Mouse (Mus musculus) heart, adult 11 months (tissue): ENCODE measurements at regions not wholly inside any gene's neighbourhood (a gene's known extent, or its start where the extent isn't known, plus 50 kb on each side); places are given as distances from the start of the nearest gene placed in this dataset.

Experiments
- DNase-seq: peaks from one replicate; pipeline ENCODE4 v3.0.0; 2022

DNA sequence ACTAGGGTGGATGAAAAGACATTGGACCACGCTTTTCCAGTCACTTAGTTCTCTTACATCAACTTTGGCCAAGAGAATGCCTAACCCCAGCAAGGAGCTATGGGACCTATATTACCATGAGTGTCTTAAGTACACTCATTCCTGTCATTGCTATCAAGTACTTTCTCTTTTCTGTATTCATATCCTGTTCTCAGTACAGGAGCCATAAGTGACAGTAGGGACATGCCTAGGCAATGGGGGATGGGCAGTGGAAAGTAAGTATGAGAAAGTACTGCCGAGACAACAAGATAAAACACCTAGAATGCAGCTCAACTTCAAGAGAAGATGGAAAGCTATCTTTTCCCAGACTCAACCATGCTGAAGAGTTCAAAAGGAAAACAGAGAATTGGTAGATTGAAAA lies 247.6 kb upstream of the Prep start:
- DNase-seq: no peak

DNA sequence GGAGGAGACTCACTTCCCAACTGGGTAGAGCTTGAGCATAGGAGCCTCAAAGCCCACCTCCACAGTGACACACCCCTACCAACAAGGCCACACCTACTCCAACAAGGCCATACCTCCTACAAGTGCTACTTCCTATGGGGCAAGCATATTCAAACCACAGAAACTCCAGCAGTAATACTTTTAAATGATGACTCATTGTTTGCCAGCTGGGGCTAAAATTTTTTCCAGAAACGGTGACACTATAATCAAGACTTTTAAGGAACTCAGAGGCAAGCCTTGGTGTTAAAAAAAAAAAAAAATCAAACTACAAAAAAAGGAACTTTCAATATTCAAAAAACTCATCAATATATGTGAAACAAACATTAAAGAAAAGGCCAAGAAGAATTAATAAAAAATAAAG lies 248.4 kb upstream of the Prep start:
- no peak for DNase-seq

DNA sequence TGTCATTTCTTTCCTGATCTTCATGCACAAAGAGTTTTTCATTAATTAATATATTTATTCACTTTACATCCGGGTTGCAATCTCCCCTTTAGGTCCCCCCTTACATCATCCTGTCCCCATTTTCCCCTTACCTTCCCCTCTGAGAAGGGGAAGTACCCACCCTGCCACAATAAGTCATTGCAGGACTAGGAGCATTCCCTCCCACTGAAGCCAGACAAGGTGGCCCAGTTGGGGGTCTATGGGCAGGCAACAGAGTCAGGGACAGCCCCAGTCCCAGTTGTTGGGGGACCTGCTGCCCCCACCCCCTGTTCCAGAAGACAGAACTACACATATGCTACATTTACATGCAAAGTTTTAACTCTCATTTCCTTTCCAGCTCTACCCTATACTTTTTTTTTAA lies 267.9 kb upstream of the Prdm1 start:
- no peak for DNase-seq

DNA sequence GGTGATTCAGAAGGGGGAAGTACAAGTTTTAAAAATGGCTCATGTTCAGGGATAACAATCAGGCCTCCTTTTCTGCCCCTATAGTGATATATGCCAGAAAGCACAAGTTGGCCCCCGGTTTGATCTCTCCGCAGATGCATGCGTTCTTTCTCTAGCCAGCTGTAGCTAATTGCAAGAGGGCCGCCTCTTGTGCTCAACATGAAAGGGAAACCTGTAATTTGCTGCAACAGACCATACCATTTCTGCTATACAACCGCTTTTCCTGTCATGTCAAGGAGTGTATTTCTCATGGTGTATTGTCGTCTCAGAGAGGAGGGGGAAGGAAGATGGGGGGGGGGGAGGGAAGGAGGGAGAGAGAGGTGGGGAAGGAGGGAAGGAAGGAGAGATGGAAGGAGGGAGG lies 257.1 kb upstream of the Prdm1 start:
- no peak for DNase-seq

DNA sequence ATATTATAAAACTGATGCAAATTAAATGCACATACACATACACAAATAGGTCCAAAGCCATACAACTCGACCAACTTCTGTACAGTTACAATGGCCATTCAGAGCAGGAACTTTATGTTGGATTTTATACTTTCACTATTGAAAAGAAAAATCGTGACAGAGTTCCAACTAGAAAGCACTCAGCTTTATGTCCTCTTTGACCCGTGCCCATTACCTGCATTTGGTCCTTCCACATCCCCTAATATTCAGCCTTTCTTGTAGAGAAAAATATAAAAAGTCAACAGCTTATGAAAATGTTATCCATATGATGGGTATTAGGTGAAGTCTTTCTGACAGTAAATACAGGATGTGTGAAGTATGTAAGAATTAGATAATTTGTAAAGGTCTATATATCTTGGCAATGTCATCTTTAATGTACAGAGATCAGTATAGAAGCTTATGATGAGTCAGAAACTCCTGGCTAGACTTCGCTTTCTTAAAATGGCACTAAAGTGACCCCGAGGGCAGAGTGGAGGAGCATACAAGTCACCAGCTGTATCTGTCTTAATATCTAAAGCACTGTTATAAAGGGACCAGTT lies 252.2 kb upstream of the Prdm1 start:
- DNase-seq: peak; percentile 13

DNA sequence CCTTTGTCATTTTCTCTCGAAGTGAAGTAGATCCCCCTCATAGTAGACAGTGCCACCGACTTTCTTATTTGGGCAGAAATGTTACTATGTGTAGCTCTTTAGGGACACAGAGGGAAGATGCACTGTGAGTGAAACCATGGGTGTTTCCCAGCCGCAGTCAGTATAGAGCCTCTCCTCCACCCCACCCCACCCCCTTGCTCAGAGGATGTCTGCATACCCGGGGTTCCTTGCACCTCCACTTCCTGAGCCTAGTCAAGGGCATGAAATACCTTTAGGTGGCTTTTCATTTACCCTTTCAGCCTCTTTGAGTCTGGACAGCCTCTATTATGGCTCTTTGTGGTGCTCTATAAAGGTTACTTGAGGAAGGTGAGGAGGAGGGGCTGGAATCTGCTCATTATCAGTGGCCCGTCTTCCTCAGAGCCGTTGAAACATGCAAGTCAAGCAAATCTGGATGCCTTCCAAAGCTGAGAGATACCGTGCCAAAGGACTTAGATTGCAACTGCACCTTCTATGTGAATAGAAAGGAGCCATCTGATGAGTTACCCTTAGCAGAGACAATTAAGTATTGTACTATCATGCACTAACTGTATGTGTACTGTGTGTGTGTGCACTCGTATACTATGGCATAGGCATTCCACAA lies 251.4 kb upstream of the Prdm1 start:
- peak; percentile 43 for DNase-seq

DNA sequence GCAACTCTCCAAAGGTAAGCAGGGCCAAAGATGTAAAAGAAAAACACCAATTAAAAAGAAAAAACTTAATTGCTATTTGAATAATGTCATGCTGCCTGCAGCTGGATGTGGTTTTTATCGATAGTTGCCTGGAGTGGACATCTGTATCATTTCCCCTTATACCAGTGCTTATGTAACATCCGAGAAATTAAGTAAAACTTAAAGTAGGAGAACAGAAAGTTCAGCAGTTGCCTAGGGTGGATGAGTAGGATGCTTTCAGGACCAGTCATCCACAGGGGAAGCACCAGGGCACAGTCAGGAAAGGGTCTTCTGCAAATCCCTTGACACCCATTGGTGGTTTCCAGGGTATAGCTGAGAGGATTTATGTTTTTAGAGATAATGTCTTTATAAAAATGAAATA lies 248.9 kb upstream of the Prdm1 start:
- peak; percentile 28 for DNase-seq

DNA sequence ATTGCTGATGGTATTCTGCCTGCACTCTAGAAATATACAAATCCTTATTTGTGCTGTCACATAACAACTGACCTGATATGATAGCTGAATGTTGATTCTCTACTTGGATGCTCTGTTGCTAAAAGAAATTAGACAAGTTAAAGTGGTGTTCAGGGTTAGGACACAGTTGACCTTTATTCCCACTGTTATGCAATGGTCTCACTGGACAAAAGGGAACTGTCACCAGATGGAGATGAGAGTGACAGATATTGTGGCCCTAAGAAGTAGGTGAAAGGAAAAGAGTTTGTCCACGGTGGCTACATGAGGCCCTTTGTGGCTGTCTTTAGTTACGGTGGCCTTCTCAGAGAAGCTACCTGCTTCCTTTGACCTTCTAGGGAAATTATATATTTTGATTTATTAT lies 247.9 kb upstream of the Prdm1 start:
- DNase-seq: peak; percentile 5

DNA sequence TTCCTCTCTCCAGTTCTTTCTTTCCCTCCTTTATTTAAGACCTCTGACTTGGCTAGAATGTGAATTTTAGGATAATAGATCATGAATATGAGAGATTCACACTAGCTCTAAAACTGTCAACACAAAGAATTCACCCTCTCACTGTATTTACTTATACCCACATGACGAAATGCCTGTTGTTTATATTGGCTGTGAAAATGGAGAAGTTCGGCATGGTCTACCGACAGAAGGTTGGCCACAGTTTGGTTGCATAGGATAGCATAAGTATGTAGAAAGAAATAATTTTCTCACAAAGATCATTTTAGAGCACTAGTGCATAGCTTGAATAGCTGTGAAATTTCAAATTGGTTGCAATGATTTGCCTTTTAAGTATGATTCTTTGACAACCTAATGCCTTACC lies 237.2 kb upstream of the Prdm1 start:
- no peak for DNase-seq

DNA sequence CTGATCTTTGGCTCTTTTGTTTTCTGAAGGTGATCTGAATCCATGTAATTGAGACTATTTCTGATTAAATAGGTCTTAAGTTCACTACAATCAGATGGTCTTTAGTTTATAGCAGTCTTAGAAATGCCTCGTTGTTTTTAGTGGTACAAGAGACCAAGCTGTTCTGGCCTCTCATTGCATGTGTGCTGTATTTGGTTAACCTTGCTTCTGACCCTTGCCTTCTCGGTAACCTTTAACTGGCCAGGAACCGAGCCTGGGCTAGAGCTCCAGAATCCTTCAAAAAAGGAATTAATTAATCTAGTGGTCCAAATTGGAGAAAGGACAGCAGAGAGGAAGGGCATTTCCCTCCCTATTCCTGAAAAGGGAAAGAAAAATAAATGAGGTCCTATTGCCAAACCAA lies 234.8 kb upstream of the Prdm1 start:
- DNase-seq: no peak

DNA sequence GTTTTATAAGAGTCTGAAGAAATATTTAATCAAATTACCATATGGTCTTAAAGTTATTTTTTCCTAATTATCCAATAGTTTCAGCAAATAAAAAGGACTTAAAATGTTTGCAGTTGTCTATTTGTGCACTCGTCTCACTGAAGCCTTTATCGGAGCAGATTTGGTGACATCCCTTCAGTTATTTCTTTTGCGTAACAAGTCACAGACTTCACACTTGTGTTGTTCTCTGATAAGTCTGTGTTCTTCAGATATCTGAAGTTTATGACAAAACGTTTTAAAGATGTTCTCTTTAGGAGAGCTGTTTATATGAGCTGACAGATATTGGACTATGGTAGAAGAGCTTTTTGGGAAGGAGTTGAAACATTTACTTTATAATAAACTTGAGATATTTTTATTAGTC lies 233.8 kb upstream of the Prdm1 start:
- DNase-seq: no peak

DNA sequence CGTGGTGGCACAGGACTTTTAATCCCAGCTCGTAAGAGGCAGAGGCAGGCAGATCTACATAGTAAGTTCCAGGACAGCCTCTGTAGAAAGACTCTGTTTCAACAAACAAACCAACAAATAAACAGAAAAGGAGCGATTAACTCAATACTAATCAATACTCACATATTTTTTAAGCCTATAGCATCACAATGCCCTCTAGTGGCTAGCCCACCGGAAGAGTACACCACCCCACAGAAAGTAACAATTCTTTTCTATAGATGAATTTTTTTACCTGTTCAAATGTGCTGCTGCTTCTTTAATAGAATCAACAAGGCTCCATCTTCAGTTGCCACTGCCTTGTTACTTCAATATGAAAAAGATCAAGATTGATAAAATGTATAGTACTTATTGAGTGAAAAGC lies 233.0 kb upstream of the Prdm1 start:
- no peak for DNase-seq

DNA sequence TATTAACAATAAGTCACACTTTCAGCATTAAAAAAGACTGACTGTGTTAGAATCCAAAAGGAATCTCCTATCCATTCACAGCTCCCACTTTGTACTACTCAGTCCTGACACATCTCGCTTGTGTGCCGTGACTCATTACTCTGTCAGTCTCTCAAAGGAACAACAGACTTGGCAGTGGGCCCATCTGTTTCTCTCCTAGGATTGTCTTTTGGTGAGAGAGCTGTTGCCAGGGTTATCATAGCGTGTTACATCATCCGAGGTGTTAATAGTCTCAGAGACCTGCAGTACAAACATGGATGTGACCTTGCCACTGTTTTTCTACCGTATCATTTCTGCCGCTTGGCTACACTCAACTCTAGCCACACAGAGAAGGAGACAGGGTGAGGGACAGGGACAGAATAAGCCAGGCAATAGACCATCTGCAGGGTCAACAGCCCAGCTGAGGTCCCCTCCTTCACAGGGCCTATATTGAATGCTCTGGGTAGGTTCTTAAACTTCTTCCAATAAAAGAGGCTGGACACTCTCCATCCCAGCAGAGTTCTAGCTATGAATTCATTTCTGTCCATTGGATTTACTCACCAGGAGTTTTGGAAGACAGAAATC lies 227.2 kb upstream of the Prdm1 start:
- no peak for DNase-seq

DNA sequence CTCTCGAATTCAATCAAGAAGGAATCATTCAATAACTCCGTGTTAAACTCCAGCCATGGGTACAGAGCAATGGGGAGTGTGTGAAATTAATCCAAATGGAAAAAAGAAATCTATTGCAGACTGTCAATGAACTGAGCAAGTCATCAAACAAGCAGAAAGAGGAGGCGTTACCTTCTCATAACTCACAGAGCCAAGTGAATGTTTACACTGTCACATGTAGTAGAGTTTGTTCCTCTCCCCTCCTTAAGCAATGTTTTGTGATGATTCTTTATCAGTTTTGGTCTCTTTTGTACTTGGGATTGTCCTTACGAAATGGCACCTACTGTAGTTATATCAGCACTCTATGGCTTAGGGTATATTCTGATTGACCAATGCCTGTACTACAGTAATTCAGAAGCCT lies 226.6 kb upstream of the Prdm1 start:
- DNase-seq: no peak

DNA sequence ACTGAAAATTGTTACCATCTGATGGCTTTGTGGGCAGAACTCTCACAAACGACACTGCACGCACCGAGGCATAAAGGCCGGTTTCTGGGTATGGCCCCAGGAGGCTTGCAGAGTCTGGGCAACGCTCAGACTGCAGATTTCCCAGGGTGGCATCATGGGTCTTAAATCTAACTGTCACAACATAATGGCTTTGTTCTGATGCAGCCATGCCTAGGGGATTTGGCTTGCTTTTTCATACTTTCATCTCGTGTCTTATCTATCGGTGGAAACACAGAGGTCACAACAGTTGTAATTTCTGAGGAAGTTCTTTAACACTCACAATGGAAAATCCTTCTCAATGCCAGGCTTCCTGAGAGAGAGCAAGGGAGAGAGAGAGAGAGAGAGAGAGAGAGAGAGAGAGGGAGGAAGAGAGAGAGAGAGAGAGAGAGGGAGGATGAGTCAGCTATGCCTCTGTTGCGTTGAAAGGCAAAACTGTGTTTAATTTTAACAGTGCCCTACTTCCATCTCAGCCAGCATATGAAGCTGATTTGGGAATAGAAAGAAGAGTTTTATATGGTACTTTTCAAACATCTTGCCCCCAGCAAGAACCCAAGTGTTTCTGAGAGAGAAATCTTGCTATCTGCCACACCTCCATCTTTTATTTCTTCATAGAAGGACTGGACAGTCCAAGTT lies 224.6 kb upstream of the Prdm1 start:
- DNase-seq: no peak

DNA sequence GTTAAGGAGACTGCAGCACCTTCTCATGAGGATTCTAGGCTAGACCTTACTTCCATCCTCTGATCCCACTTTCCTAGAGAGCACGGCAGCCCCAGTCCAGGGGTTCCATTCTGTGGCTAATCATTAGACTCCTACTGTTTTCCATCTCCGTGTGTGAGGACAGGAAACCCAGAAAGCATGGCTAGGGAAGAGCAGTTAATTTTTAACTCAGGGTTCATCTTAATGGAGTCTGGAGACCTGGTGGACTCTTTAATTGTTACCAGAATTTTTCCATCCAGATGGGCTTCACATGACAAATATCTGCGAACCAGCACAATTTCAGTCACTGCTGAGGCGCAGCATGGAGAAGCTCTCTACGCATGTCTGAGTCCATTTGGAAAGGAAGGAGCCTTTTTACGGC lies 222.8 kb upstream of the Prdm1 start:
- DNase-seq: no peak

DNA sequence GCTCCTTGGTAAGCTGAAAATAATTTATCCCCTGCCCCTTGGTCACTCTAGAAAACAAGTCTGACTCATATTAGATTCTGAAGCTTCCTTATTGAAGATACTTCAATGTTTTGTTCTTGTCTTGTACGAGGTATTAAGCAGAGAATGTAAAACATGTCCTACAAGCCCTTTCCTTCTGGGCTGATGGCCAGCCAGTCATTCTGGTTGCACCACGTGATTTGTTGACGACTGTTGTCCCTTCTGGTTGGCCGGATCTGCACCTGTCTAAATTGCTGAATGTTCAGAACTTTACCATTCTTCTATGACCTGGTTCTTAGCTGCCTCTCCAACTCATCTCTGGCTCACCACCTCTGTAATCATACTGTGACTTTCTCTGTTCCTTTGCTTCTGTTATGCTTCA lies 220.9 kb upstream of the Prdm1 start:
- DNase-seq: no peak

DNA sequence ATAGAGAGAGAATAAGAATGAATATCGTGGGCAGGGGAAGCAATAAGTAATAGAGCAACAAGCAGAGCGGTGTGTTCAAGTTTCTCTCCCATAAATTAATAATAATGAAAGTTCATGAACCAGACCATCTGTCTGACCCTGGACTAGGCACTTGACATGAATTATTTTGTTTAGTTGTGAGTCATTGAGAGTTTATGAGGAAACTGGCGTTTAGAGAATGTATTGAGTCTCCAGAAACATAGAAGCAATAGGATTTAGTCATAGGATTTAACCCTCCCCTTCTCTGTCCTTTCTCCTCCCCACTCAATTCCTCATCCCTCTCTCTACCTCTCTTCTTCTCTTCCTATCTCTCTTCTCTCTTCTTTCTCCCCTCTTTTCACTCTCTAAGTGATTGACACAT lies 219.1 kb upstream of the Prdm1 start:
- no peak for DNase-seq

DNA sequence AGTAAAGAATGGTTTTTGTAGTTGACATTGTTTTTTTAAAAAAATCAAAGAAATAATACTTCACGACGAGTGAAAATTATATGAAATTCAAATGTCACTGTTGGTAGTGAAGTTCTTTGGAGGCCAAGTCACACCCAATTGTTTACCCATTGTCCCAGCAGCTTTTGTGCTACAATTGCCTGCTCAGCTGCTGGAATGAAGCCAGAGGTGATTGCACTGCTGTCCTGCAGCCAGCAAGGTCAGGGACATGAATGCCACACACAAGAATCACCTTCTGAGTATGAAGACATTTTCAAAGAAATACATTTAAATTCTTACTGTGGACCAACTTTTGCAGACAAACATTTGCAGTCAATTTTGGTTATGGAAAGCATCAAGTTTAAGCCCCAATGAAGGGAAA lies 215.9 kb upstream of the Prdm1 start:
- no peak for DNase-seq

DNA sequence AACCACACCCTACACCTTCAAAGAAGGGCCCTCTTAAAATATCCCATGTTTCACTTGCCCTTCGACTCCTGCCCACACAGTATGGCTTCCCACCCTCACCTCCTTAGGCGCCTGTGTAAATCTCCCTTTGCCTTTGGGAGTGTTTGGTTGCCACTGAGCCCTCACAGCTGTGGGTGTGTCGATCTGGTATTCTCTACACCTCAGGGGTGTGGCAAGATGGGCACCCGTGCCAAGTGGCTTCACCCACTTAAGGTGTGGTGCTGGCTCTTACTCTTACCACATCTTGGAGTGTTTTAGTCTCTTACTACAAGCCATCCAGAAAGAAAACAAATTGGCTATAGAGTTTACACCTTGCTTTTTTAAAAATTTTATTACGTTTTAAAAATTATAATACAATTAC lies 205.3 kb upstream of the Prdm1 start:
- peak; percentile 72 for DNase-seq

DNA sequence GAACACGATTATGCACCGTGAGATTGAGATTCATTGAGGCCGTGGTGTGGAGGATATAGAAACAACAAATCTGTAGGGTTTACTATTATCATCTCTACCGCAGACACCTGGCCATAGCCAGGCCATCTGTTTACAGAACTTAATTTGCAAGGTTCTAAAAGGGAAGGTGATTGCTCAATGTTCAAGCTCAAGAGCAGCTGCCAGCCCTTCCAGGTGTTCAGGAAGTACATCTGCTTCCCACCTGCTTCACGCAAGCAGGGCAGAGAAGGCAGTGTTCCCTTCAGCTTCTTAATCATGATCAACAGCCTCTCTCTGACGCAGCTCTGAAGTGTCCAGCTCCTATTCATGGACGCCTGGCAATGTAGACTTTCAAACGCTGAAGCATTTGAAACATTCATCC lies 202.4 kb upstream of the Prdm1 start:
- no peak for DNase-seq

DNA sequence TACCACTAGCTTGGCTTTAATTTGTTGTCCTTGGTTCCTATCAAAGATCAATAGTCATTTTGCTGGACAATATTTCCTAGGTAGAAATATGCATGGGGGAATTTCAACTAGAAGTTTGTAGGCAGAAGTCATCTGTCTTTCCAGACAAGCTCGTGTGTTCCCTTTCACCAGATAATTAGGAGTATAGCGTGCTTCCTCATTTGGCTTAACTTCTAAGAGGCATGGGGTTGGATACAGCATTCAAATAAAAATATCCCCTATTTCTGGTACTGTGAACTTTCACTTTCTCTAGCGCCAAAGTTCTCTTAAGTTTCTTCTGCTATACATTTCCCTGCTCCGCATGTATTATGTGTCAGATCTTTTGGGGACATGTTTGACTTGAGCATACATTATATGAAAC lies 200.7 kb upstream of the Prdm1 start:
- DNase-seq: no peak

DNA sequence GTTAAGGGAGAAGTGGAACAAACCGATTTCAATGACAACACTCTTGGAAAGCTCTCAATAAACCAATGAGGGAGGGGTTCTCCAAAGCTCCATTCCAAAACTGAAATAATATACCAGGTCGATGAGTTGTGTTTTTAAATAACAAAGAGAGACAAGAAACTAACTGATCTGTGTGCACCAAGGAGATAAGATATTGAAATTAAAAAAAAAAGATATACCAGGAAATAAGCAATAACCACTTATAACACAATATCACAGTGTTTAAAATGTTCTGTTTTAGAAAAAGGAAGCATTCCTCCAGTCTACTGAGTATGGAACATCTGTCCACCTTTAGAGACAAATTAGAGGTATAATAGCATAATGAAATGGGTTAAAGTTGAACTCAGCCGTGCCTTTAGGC lies 196.3 kb upstream of the Prdm1 start:
- DNase-seq: no peak

DNA sequence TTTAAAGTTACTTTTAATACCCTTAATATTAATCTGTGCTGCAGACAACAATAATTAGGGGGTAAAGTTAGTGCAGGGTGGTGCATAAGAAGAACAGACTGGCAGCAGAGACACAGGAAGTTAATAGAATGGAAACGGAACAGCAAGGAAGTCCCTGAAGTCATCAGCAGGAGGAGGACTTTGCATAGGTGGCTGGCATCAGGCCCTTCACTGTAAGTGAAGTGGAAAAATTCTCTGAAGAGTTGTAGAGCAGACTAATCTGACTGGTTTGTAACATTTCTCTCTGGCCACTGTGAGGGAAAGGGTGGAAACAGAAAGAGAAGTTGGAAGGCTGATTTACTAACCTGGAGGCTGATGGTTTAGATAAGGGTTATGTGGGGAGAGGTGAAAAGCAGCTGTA lies 195.5 kb upstream of the Prdm1 start:
- peak; percentile 11 for DNase-seq

DNA sequence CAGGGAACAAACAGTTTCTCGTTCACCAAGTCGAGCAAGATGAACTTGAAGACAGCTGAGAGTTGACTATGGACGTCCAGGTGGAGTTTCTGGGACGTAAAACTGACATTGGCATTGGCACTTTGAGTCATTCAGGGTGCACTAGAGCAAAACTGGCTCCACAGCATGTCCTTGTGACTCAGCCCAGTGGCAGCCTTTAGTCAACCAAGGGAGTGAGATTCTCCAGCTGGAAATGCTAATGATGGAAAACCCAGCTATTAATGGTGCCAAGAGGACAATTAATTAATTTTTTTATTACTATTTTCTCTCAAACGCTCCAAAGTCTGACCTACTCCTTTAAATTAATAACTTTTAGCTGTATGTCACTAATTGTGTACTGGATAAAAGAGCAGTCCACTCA lies 195.0 kb upstream of the Prdm1 start:
- DNase-seq: peak; percentile 34
